Mouse (Mus musculus) MEL-GATA-1-ER (cell line): ENCODE results near the gene Sorl1.

Source experiments
- DNase-seq: peaks from one replicate; pipeline ENCODE4 v3.0.0-alpha.2; 2012; ENCODE audit warnings: low read depth; ENCODE audit errors: extremely low read depth

Sorl1 gene

DNA sequence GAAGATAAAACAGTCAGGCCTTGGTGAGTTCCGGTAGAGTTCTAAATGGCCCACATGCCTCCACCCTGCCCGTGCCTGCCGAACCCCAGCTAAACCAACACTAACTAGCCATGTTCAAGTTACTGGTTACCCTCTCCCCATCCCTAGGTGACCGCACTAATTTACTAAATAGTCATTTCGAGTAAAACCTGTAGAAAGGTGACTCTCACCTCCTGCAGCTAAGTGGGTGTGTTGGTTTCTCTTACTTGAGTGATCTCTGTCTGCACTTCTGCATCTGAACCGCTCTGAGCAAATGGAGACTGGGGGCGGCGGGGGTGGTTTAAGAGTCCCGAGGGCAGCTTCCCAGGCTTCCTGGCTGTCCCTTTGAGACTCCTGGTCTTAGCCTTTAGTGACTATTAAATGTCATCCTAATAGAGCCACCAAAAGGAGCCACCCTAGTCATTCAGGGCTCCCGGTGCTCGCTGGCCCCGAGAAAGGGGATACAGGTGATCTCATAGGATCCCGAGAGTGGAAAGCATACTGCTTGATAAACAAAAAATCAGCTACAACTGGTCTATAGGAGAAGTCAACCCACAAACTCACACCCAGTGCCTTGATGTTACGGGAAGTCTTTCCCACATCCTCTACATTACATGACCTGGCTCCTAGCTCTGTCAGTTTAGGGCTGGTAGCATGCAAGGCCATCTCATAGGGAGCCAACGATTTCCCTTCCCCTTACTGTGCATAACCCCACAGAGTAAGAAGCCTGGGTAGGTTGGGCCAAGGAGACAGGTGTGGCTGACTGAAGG is 155.2 kb downstream of the Sorl1 start:
- no peak for DNase-seq

DNA sequence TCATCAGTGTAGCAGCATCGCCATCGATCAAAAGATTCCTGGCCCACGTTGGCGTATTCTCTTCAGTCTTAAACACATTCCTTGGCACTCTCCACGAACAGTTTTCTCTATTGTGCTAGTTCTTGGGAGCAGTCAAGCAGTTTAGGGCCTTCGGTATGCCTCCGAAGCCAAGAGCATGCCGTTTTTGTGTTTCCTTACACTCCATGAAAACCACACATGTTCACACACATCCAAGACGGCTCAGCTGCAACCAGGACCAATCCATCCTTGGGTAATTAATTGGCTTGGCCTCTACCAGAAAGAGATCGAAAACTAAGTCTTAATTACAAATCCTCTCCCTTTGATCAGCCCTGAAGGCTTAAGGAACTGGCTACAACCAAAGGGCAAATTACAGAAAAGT is 162.8 kb downstream of the Sorl1 start:
- no peak for DNase-seq

DNA sequence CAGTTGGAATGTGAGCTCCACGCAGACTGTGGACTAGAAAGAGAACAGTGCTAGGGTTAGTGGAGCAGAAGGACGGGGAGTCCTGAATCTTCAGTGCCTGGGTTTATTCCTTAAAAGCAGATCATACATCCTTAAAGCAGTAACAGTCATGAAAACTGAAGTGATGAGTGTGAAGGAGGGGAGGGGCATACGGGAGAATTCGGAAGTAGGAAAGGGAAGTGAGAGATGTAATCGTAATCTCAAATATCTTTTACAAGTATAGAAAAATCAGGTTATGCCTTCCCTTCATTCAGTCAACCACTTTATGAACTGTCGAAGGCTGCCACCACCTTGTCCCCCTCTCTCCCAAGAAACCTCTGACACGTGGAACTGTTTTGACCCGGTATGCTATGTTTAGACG is 165.8 kb downstream of the Sorl1 start:
- DNase-seq, result no peak

DNA sequence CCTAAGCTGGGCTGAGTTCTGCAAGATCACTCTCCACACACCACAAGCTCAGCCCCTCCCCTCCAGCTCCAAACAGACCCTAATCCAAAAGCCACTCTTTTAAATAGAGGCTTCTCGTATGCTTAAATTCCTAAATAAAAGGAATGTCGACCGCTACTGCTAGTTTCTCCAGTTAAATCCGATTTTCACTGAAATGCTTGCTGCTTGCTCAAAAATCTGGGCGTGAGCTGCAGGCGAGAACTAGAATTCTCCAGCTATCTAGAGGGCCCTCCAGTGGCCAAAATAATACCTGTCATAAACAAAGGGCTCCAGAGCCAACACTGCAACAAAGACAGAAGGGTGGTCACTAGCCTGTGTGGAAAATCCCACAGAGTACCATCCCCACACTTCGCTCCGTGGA is 170.6 kb downstream of the Sorl1 start:
- DNase-seq, result no peak

DNA sequence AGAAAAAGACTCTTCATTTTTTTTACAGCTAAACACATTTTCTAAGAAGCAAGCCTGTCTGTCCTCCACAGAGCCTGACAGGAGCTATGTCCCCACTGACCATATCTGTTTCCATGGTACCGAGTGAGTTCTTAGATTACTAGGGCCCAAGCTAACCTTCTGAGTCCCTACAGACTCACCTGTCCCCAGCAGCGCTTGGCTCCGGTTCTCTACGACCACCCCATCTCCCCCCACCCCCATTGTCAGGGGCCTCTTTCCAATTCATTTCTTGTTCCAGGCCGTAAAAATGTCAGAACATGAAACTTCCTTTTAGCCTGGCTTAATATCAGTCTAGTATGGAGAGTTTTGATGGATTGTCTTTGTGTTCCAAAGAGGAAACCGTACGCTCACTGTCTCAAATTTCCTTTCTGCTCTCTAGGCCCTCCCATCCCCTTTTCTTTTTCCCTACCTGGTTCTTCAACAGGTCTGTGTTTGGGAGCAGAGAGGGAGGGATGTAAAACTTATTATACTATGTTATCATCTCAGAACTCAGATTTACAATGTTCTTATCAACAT is 171.4 kb downstream of the Sorl1 start:
- DNase-seq, result no peak

DNA sequence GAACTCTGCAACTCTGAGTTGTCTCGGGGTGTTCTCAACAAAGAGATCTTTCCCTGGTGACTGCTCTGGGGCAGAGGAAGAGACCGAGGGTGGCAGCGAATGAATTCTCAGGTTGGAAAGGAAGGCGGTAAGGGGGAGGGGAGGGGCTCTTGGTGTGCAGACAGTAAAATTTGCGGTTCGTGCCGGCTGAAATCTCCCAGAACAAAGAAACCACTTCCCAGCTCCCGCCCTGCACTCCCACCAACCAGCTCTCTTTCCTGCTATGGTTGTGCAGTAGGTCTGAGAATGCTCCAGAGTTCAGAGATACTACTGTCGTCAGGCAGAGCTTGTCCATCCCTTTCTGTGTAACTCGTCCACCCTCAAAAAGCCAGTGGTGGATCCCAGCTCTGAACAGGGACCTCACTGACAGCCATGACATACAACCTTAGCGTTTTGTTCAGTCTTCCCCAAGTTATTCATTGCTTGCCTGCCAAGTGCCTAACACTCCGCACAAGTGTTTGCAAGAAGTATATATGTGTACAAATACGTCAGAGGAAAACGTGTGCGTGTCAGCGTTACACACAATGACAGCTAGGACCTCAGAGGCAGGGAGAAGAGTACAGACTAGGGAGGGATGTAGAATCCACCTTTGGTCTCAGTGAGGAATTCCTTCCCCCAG is 172.5 kb downstream of the Sorl1 start:
- DNase-seq, result no peak

DNA sequence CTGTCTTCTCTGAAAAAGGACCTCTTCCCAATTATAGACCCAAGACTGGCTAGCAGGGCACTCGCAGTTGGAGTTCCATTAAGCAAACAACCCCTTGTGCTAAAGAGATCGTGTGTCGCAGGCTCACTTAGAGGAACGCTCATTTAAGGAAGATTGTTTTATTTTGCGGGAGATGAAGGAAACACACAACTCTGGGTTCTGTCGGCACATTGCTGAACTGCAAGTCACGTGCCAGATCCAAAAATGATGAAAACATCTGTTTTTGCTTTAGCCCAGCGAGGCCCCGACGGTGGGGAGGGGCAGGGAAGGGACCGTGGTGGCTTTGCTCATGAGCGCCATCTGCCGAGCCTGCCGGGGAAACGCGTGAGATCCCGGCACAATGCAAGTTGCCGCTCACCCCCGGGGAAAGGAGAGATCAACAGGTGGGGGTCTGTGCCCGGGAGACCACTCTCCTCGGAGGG is 173.1 kb downstream of the Sorl1 start:
- no peak for DNase-seq

DNA sequence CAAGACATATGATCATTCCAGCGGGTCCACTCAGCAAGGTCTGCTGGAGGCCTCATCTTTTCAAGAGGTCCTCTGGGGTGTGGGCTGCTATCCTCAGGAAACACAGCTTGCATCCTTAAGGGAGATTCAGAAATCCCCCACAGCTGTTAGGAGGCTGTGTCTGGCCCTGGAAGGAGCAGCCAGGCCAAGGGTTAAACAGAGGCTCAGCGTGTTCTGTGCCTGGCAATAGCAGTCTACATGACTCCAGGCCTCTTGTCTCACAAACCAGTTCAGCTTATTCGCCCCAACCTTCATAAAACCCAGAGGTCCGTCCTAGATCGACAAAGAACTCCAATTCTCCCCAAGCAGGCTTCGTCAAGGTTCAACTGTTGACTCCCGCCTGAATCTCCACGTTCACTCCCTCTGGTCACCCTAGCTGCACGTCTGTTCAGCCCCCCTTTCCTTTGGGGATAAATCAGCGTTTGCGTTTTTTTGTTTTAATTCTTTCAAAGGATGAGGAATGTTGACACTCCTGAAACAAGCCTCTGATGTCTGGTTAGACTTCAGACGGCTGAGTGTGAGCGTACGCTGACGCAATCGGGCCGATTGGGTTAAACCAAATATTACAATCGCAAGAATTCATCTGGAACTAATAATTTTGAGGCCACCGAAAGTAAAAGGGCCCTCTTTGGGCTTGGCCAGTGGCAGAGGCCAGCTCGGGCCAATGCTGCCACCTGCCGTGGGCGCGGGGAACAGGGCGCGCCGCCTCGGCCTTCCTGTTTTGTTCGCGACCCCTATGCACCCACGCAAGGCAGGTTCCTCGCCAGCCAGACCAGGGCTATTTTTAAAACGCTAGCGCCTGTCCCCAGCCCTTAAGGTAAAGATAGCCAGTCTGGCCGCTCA is 173.7 kb downstream of the Sorl1 start:
- DNase-seq, result no peak

DNA sequence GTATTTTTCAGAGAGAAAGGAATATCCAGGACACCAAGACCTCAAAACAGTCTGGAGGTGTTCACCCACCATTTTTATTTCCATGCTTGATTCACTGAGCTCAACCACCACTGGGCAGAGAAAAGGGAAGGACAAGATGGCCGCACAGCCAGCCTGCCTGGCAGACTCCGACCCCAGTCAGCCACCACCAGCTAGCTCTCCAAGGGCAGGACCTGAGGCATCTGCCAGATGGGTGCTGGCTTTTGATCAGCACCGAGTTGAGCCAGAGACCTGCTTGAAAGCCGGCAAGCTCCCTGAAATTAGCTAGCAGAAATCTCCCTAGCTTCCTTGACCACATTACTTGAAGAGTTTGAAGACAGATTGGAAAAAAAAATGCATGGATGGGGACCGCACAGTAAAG is 174.6 kb downstream of the Sorl1 start:
- DNase-seq, result no peak

DNA sequence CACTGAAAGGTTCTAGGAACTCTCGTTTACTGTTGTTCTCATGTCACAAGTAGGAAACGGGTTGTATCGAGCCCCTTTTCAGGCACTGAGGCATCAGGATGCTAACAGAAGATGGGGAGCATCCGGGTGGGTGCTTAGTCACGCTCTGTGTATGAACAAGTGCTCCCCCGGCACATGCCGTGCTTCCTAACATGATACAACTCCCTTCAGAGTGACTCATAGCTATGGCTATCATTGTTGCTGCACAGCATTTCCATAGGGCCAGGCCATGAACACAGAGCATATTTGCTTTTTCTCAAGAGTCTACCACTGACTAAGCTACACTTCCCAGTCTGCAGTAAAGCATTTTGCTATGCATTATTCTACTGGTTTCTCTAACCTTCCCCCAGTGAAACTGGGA is 179.1 kb downstream of the Sorl1 start:
- no peak for DNase-seq

DNA sequence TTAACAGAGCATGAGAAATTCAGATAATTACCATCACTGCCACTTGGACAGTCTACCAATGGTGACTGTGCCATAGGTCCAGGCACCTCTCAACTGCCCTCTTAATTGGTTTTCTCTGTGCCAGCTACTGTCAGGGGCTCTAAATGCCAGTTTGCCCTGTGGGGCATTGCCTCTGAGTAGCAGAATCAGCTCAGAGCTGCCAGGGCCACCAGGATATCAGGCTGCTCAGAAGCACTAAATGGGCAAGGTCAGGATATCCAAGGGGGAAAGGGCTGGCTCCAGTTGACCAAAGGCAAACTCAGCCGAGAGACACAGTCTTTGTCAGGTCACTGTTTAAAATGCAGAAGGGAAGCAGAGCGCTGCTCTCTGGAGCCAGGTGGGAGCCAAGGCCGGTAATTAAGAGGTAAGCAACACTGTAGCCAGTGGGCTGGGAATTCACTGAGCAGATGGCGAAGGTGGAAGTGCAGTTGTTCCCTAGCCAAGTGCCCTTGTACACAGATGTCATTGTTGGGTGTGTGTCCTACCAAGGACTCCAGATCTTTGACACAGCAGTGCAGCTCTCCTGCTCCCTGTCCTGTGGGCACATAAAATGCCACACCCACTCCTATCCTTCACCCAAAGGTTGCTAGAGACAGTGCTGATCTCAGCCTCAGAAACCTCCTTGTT is 181.0 kb downstream of the Sorl1 start:
- no peak for DNase-seq

DNA sequence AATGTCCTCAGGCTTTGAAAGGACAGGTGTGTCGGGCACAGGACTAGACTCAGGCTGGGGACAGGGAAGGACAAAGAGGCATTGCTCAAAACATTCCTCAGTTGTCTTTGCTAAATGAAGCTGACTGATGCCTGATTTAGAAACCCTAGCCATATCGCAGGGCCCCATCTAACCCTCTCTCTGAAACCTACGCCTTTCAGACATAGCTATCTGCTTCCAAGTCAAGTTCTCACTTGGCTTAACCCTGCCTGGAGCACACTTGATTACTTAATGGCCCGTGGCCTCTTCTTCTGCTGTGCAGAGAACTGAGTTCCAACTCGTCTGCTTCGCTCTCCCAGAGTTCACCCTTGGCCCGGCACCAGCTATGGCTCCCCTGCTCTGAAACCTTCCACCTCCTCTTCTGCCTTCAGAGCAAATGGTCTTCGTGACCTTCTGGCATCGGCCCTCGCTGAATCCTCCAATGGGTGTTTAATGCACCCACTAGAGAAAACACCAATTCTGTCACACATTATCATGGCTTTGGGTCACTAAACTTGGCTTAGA is 183.7 kb downstream of the Sorl1 start:
- DNase-seq, result no peak

DNA sequence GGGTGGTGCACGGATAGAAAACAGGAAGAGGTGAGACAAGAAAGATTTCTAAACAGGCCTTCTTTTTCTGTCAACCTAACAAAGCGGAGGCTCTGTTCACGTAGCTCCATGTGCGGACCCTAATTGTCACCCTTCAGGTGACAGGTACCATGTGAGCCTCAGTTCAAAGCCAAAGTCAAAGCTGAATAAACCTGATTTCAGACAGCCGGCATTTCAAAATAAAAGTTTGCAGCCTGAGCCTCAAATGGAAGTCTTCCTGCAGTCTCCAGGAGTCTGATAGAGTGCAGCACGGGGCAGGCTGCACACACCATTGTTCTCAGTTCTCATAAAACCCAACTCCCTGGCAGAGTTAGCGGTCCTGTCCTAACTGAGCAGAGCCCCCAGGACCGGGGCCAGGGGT is 185.6 kb downstream of the Sorl1 start:
- no peak for DNase-seq

DNA sequence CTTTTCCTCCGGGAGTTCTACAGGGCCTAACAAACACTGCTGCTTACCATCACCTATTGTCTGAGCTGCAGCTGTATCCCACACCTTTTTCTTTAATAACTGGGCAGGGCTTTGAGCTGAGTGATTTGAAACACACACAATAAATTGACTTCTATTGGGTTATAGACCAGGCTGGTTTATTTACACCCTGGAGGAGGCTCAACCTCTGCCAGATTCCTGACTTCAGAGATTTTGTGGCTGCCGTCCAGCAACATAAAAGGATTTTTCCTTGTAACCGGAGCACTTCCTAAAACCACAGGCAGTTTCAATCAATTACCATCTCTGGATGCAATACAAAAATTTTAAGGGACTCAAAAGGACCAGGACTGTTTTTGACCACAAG is 186.1 kb downstream of the Sorl1 start:
- no peak for DNase-seq

DNA sequence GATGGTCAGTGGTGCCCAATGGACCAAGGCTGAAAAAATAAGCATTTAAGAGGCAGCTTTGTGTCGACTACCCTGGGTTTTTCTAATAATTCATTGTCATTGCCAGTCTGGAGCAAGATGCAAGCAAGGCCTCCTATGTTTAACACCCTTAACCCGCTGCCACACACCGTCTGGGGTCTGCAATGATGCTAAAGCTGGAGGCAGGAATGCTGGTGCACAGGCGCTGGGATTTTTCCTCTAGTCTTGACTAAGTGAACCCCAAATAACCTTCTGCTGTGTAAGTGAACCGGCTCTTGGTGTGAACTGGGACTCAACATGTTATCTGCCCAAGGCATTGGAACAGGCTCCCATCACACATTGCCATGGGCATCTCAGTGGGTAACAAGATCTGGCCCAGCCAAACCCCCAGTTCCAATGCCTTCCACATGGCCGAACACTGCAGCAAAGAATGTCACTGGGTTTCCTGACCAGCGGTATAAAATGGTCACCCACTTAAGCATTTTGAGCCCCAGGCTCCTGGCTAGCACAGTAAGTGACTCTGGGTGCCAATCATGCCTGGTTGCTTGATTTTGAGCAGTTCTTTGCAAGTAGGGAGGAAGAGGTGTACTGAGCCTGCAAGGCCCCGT is 186.6 kb downstream of the Sorl1 start:
- DNase-seq, result no peak

DNA sequence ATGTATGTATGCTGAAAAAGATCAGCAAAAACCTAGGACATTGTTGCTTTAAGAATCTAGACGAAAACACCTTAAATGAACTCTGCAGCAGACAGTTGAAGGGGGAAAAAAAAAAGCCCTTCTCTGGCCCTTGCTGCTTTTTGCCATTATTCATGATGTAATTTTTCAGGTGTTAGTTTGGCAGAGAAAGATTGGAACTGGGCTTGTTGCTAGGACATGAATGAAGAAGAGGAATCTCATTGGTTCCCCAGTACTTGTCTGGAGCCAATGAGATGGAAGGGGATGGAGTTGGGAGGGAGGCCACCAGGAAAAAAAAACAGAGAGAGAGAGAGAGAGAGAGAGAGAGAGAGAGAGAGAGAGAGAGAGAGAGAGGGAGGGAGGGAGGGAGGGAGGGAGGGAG is 187.5 kb downstream of the Sorl1 start:
- no peak for DNase-seq

DNA sequence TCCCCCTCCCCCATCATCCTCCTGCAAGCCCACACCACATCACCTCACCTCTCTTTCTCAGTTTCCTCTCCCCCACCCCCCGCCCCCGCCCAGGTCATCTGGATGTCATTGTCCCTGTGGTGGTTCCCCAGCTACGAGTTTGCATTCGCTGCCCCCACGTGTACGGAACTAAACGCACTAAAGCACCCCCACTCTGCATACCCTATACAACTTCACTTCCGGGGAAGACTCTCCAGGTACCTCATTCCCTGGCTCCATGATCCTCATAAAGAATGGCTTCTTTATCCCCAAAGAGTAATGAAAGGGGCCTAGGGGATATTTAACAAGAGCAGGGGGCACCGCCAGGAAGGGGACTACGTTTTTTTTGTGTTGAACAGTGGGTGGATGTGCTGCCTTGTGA is 188.1 kb downstream of the Sorl1 start:
- no peak for DNase-seq

DNA sequence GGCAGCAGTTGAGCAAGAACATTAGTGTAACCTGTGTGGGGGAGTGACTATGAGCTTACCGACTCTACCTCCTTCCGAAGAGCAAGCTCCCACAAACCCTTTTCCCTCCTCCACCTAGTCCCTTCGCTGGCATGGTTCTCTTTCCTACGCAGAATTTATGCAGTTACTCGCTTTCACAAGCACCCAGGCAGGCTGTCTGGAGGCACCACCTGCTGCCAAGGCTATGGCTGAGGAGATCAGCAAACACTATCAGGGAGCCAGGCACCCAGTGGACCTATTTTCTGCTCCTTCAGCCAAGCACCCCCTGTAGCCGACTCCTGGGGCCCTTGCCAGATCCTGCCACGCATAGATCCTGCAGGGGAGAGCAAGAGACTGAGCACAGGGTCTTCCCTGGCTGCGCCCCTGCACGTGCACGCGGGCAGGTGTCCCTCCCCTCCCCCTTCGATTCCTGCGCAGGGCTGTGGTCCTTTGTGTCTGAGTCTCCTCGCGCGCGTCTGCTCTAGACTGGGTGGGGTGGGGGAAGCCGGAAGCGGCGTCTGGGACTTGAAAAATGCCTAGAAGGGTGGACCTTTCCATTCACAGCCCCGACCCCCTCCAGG is 188.6 kb downstream of the Sorl1 start:
- no peak for DNase-seq

DNA sequence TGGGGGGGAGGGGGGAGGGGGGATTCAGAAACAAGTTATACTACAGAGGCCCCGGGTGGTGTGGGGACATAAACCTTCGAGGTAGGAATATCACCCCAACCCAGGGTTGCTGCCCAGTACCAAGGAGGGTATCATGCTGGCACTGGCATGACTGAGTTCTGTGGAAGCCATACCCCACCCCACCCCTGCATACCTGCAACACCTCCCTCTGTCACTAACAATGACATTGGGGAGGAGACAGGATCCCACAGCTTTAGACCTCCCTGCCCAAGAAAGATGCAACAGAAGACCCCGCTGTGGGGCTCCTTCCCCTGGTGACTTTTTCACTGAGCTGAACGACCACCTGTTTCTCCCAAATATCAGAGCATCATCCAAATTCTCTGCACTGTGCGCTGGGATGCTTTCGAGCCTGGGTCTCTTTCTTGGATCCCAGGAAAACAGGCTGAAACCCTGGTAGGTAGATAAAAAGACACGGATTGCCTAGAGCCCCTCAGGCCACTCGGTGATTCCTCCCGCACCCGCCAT is 189.2 kb downstream of the Sorl1 start:
- no peak for DNase-seq

DNA sequence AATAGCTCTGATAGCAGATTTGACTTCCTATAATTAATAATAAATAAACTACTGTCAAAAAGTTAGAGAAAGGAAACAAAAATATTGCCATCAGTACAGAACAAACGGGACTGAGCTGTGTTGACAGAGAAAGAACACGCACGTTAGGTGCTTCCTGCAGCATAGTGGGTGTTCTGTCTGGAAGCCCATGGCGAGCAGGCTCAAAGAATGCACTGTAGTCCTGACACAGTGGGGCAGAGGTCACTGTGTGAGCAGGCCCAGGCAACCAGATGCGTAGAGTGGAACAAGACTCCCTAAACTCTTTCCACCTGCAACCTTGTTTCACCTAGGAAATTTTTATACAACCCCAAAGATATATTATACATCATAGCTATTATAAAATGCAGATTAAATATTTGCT is 194.1 kb downstream of the Sorl1 start:
- DNase-seq, result no peak
